Mouse (Mus musculus): Measurements from ENCODE around the gene Bcat1.

Gene Bcat1

GRCm38 (mm10) chr6:145056102-145056501 lies 19.9 kb downstream of the Bcat1 start:
- DNase-seq (ENCODE audit: low spot score in 2 of 2) = no peak

DNA sequence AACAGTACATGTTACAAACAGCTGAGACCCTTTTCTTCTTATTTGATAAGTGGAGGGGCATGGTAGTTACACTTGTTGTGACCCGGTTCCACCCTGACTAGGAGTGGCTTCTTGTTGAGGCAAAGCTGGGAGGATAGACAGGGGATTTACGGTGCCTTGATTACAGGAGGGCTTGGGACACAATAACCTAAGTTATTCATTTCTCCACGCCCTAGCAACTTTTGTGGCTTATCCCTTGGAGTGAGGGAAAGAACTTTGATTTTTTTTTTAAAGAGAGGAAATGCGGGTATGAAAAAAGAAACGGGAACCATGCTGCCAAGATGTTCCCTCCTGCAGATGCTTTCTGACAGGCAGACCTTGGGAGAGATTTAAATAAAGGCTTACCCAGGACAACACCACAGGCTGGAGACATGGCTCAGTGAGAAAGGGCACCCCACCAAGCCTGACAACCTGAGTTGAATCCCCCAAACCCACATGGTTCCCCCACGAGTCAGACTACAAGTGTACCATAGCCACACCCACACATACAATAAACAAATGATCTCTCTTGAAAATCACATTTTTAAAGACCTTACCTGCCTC lies 20.6 kb downstream of the Bcat1 start:
- DNase-seq (ENCODE audit: low spot score in 2 of 2) = no peak

DNA sequence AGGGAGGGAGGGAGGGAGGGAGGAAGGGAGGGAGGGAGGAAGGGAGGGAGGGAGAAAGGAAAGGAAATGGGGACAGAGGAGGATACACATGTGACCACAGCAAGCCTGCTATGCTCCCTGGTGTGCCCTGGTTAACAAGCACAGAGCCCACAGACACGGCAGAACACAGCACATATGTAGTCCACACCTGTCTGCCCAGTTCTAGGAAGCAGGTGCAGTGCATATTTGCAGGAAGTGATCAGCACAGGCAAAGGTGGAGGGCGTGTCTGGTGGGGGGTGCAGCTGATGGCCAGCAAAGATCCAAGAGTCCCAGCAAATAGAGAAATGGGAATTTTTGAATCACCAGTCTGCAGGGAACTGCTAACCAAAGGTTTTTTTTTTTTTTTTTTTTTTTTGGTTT lies 23.3 kb downstream of the Bcat1 start:
- no peak for DNase-seq (ENCODE audit: low spot score in 2 of 2)

DNA sequence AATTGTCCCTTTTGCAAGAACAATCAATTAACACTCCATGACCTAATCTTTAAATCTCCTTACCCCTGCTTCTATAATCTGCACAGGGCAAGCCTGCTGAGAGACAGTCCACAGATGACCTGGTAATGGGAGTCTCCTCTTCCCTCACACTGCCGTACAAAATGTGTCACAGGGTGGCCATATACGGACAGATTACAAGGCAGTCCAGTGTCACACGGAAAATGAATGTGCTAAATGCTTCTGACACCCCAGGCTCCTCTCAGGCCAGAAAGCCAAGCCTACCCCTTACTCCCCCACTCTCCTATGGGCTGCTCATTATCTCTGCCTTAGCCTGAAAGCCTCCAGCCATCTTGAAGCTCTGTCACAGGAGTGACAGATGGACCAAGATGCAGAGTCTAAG lies 25.1 kb downstream of the Bcat1 start:
- DNase-seq (ENCODE audit: low spot score in 2 of 2) = no peak

DNA sequence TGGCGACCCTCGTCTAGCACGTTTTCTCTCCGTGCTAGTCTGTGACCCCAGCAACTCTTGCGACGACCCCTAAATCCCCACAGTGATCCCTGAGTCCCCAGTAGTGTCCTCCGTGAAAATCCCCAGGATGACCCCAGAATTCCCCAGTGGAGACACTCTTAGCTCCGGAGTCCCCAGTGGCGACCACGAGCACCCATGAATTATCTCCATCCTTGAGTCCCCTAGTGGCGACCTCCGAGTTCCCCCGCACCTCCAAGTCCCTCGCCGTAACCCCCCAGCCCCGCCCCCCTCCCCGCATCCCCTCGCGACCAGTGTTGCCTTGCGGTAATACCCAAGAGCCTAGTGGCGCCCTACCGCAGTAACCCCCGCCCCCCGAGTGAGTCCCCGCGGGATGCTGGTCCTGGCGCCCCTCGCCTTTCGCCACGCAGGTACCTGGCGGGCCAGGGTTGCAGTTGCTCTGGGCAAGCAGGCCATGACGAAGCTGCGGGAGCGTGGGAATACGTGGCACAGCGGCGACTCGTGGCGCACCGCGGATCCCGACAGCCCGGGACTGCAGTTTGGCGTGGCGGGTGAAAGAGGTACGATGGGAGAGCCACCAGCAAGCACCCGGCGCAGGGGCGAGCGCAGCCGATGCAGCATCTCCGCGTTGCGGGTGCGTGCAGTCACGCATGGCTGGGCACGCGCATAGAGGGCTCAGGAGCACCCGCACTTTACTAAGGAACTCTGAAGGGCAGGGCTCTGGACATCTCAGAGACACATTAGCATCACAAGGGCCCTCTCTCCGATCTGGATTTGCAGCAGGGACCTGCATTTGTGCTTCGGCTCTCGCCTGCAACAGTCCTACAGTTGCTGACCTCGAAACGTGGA lies 27.6 kb downstream of the Bcat1 start:
- DNase-seq (ENCODE audit: low spot score in 2 of 2) = peak; percentile 43

- peak; percentile 22 to 26 for DNase-seq (ENCODE audit: low spot score in 2 of 2)
Measured at GRCm38 (mm10) chr6:145047445-145047857, 28.5 kb downstream of the Bcat1 start.

DNA sequence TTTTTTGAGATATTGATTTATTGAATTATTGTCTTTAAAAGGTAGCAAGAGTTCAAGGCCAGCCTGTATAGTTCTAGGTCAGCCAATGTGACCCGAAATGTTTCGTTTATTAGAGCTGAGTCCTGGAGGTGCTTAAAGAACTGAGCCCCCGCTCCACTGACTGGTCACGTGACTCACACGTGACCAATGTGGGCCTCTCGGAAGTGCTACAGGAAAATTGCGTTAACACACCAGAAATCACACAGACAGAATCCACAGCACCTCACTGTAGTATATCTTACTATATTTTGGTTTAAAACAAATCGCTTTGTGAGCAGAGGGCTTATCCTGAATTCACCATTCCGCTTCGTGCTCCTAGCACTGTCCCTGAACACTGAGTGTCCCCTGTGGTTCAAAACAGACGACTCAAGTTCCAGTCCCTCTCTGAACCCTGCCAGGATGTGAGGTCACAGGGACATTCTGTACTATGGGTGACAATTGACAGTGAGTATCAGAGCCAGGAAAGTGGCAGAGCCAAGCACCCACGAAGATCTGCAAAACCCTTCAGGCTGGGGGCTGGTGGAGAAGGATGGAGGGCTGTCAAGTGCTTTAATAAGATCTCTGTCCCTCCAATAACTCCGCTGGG lies 29.6 kb downstream of the Bcat1 start:
- DNase-seq (ENCODE audit: low spot score in 2 of 2) = no peak

GRCm38 (mm10) chr6:145044916-145045574 lies 30.9 kb downstream of the Bcat1 start:
- DNase-seq (ENCODE audit: low spot score in 2 of 2) = no peak

- no peak for DNase-seq (ENCODE audit: low spot score in 2 of 2)
Measured at GRCm38 (mm10) chr6:145040732-145041131, 35.3 kb downstream of the Bcat1 start.

DNA sequence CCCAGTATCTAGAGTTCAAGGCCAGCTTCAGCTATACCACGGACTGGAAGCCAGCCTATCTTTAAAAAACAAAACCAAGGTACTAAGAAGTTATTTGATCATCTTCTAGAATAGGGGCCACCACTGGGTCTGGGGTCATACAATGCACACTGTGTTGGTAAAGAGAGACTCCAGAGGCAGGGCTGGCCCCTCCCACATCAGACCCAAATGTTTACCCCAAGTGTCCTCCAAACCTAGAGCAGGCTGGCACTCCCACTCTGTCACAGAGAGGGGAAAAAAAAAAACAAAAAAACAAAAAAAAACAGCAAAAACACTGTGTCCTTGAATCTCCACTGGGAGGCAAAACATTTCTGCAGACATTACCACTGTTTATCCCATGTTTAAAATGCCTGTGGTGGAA lies 38.4 kb downstream of the Bcat1 start:
- DNase-seq (ENCODE audit: low spot score in 2 of 2) = no peak

DNA sequence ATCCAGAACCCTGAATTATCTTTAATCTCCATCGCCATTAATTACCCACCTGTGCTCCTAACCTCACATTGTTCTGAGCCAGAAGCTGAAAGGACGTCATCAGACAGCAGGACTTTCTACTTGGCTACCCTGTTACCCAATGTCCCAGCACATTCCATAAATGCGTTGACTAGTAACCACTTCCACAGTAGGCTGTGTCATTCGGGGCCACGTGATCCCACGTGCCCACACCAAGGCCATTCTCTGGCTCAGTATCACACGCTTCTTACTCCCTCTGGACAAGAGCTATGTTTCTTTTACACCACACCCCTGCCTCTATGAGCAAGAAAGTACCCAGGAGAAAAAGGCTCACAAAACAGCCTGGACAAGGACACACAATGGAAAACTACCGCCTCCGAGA lies 40.6 kb downstream of the Bcat1 start:
- DNase-seq (ENCODE audit: low spot score in 2 of 2) = no peak

- DNase-seq (ENCODE audit: low spot score in 2 of 2) = no peak
Measured at GRCm38 (mm10) chr6:145030587-145030986, 45.4 kb downstream of the Bcat1 start.

GRCm38 (mm10) chr6:145023990-145024389 lies 52.0 kb downstream of the Bcat1 start:
- no peak for DNase-seq (ENCODE audit: low spot score in 2 of 2)

DNA sequence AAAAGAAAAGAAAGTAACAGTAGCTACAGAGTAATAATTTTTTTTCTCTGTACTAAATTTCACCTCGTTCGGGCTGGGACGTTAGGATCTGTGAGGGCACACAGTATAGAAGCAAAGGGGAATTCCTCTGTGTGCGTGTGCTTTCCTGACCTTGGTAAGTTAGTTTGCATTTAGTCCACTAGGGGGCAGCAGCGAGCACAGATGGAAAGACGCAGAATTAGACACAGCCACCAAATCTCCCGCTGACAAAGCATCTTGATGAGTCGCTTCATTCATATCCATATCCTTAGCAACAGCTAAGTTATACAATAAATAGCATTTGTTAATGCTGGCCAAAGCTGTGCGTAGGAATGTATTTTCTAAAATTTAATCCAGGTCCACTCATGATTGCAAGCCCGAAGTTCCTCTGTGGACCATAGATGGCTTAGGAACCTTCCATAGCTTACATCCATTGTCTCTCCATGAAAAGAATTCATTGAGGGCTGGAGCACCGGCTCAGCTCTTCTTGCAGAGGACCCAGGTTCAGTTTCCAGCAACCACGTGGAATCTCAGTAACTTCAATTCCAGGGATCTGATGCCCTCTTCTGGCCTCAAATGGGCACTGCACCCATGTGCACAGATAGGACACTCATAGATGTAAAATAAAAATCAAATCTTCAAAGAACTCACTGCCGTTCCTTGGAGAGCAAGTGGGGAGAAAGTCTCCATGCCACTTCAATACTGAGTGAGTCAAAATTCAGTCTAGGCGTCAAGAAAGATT lies 52.8 kb downstream of the Bcat1 start:
- no peak for DNase-seq (ENCODE audit: low spot score in 2 of 2)

GRCm38 (mm10) chr6:145022349-145022748 lies 53.6 kb downstream of the Bcat1 start:
- DNase-seq (ENCODE audit: low spot score in 2 of 2) = no peak

GRCm38 (mm10) chr6:145020553-145020952 lies 55.4 kb downstream of the Bcat1 start:
- DNase-seq (ENCODE audit: low spot score in 2 of 2) = no peak

DNA sequence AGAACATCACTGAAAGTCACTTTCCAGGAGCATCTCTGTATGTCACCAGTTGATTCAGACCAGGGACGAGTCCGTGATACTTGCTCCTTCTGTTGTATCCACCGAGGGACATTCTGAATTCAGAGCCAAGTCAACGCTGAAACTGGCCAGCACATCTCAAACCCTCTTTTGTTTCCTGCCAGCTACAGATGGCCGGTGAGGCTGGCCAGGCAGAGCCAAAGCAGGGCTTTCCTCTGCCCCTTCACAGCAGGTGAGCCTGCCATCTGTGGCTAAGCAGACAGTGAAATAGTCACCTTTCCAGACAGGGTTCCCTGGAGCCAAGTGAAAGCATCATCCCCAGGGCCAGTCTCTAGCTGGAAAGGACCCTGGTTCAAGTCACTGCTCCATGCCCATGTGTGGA lies 57.7 kb downstream of the Bcat1 start:
- DNase-seq (ENCODE audit: low spot score in 2 of 2) = no peak

DNA sequence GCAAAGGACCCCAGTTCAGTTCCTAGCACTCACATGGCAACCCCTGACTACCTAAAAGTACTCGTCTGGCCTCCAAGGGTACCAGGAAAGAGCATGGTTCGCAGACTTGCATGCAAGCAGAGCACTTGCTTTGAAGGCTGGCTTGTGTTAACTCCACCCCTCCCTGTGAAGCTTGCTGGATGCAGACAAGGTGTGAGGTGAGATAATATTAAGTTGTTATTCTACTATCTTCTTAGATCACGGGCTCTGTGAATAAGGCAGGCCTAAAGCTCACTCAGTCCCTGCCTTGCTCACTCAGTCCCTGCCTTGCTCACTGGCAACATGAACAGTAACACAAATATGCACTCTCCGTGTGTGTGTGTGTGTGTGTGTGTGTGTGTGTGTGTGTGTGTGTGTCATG lies 58.5 kb downstream of the Bcat1 start:
- DNase-seq (ENCODE audit: low spot score in 2 of 2) = no peak

GRCm38 (mm10) chr6:145016639-145017038 lies 59.3 kb downstream of the Bcat1 start:
- DNase-seq (ENCODE audit: low spot score in 2 of 2) = no peak

DNA sequence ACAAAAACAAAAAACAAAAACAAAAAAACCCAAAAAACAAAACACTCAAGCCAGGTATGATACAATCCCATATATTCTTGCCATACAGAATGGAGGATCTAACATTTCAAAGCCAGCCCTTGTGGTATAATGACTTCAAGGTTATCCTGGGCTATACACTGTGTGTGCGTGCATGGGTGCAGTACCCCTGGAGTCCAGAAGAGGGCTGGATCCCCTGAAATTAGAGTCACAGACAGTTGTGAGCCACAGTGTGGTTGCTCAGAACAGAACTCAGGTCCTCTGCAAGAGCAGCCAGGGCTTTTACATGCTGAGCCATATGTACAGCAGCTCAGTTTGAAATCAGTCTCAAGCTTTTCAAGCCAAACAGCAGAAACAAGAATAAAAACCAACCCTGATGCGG lies 61.0 kb downstream of the Bcat1 start:
- DNase-seq (ENCODE audit: low spot score in 2 of 2) = no peak

DNA sequence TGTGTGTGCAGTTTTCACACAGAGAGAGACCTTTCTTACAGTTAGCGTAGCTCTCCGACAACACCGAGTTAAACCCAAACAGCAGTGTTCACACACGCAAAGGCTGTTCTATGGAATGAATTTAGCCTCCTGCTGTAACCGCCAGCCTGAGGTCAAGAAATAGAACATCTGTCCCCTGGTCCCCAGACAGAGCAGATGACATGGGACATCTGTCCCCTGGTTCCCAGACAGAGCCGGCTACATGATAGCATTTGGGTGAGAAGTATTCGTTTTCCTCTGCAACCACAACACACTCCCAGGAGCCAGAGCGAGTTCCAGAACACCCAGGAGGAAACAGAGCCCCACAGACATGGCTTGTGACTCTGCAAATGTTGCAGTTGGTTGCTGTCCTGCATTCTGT lies 63.3 kb downstream of the Bcat1 start:
- no peak for DNase-seq (ENCODE audit: low spot score in 2 of 2)

DNA sequence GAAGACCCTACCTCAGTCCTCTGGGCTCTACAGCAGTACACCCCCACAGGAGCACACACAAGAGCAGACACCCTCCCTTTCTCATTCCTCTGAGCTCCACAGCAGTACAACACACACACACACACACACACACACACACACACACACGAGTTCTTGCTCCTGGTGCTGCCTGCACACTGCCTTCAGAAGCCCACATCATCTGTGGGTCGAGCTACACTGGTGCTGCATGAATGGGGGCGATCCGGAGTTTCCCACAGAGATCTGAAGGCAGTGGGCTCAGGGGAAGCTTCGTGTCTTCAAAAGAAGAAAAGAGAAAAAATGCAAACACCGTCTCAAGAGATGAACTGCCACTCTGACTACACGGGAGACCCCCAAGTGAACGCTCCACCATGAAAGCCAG lies 64.8 kb downstream of the Bcat1 start:
- DNase-seq (ENCODE audit: low spot score in 2 of 2) = no peak

Measured in frontal cortex, postnatal 25 days (tissue).